Mouse (Mus musculus) lung, postnatal 36 days (tissue): Measurements from ENCODE around the gene Spata48.
A peak's percentile ranks its signal among the peaks of the same experiment; 100 is the strongest.

Experiments
- DNase-seq: peaks from one replicate; pipeline ENCODE4 v3.0.0; 2022; ENCODE audit warnings: mixed read lengths

Spata48 gene

GRCm38 (mm10) chr11:11545948-11546347, 84.1 kb downstream of the Spata48 start:
- DNase-seq, result no peak

DNA sequence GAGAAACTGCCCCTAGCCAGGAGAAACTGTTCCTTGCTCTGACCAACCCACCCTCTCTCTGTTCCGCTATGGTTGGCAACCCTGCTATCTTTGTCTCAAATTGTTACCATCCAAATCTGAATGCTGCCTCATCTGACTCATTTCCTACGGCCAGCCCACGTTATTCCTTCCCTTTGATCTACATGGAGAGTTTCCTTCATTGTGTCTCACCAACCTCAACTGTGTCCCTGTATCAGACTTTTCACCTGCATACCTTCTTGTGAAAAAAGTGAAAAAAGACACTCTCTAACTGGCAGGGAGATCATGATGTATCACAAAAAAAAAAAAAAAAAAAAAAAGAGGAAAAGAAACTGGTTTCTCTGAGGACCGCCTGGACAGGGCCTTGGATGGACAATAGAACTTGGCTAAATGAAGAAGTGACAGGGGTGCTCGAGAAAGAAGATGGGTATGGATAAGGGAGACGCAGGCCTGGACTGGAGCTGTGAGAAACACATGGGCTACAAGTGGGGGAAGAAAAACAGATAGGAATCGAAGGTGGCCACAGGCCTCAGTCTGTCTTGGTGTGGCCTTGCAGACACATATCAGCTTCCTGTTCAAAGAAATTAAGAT, 85.1 kb downstream of the Spata48 start:
- DNase-seq, result no peak

DNA sequence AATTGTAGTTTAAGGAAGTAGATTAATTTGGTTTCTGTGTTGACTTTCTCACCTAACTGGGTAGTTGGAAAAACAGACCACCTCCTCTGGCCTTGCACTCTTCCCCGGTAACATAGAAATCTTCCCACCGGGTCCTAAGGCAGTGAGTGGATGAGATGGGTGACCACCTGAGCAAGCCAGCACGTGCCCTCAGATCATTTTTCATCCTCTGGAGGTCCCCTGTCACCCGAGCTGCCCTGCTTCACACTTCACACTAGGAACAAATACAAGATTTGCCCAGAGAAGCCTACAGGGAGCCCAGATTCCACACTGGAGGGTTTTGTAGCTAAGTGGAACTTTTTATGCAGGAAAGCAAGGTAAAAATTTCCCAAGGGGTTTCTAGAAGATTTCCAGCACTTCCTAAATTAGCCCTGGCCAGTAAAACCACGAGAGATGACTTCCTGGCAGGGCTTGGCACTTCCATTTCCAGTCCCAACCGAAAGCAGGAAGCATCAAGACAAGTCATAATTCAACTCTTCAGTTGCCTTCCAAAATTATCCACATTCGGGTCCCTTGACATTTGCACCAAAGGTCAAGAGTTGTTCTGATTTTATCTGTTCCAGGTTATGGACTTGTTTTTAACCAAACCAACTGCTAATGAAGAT, 85.8 kb downstream of the Spata48 start:
- no peak for DNase-seq

DNA sequence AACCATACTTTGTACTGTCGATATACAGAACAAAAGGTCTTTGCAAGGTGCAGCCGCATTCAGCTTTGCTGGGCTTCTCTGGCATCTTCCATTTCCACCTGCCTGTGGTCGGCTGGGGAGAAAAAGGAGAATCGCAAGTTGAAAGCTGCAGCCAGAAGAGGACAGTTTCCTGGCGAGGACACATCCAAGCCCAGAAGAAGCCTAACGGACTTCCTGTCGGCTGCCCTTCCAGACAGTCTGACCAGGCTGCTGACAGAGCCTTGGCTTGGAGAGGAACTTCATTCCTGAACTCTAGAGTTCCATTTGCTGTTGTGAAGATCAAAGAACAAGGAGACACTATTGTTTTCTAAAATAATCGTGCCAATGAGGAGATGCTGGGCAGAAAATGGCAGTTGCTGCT, 93.7 kb downstream of the Spata48 start:
- DNase-seq, result no peak

DNA sequence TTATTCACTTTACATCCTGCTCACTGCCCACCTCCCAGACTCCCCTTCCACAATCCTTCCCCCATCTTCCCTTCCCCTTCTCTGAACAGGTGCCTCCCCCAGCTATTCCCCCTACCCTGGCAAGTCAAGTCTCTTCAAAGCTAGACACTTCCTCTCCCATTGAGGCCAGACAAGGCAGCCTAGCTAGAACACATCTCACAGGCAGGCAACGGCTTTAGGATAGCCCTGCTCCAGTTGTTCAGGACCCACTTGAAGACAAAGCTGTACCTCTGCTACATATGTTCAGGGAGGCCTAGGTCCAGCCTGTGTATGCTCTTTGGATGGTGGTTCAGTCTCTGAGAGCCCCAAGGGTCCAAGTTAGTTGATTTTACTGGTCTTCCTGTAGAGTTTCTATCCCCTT, 94.3 kb downstream of the Spata48 start:
- no peak for DNase-seq

DNA sequence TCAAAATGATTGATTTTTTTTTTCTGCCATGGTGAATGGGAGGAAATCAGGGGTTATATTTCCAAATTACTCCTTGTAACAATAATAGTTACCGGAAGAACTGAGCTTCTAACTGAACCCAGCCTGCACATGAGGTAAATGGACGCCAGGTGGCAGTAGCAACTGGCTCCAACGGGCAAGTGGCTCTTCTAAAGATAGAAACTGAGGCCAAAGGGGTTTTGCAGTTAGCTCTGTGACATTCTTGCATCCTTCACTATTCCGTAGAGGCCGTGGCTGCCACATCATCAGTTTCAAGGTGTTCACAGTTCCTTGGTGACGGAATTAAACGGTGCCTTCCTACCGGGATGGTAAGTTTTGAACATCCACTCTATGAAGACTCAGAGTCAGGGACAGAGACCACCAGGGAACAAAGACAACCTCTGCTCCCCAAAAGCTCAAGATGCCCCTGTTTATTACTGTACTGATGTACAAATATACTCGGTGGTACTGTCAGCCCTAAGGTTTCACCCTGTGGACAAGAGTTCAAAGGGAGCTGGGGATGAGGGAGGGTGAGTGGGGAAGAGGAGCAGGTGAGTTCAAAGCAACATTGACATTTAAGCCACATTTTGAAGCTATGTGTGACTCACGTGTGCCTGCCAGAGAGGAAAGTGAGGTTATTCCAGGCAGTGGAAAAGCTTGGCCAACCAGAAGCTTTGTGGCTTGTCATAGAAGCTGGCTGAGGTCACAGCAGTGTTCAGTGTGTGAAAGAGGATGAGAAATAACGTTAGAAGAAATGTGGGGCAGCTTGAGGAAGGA, 95.5 kb downstream of the Spata48 start:
- peak; percentile 82 for DNase-seq

DNA sequence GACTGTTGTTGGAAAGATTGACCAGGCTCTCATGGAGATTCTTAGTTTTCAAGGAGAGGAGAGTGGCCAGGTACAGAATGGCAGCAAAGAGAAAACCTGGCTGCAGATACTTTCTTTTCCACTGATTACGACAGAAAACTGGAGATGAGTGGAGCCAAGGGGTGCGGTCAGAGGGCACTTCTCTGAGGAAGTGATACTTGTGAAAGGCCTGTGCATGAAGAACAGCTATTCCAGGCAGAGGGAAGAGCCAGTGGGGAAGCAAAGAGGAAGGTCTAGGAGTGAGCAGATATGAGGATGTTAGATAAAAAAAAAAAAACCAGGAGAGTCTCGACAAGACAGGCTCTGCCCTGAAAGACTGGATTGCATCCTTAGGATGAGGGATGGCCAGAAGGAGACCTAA, 96.8 kb downstream of the Spata48 start:
- peak; percentile 56 for DNase-seq

DNA sequence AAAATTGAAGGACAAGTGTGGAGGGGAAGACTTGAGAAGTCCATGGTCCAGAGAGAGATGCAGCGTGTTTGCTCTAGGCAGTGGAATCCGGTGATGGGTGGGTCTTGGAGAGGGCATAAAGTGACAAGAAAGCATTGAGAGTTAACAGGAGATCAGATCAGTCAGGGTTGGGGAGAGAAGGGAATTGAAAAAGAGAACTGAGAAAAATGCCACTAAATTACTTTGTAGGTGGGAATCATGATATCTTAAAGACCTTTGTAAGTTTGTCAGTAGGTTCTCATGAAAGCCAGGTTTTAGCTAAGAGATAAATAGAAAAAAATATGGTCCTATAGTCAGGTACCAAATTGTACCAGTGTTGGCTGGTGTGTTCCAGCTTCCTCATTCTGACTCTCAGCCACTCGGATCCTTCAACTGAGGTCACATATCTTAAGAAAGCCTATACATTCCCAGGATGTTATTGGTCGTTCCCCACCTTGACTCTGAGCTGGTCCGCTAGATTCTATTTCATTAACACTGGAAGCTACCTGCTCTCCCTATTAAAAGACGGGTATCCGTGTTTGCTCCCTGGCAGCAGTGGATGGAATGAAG, 97.3 kb downstream of the Spata48 start:
- DNase-seq, result no peak

- no peak for DNase-seq
Measured at GRCm38 (mm10) chr11:11561118-11561517, 99.2 kb downstream of the Spata48 start.

DNA sequence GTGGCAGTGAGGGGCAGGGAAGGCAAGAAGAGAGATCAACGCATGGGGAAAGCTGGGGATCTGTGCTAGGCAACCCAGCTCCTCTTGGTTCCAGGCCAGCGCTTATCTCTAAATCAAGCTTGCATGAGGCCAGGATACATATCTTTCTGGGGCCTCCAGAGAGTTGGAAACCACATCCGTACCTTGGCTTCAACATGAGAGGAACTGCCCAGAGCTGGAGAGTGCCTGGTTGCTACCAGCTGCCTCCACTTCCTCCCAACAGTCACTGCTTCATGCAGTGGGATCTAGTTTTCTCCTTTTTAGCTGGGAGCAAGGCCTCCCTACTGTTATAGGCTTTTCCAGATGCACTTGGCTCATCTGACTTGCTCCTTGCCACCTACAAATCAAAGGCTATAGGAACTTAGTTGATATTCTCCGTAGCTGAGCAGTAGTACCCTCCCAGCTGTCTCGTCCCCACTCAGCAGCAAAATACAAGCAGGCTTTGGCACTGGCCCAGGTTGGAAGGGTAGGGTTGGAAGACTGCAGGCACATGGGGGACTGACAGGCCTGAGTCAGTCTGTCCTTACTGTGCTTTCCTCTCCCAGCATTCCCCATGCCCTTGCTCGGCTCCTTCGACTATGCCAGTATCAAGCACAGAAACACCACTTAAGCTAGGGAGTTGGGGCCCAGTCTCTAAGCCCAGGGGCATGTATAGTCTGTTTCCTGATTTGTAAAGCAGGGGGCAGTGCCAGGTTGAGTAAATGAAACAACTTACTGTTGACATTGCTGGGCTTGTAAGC, 102.6 kb downstream of the Spata48 start:
- DNase-seq, result peak; percentile 41
